Mouse (Mus musculus): ENCODE results near the gene Unc13b. TPM values are rescaled to one million over a fixed set of nuclear protein-coding genes. Genes with fewer than 3 reads are reported as not detected.

Gene Unc13b
- 0.08 TPM for polyA plus RNA-seq (2012; fragmentation: generic; extraction: Trizol)
- long read RNA-seq, experiment 1, result 0 reads
- long read RNA-seq, experiment 2, result 0 reads

- H3K79me3 ChIP-seq (ENCODE audit: low read depth), result no peaks in the 10 kb centered on the region
- TF ChIP-seq CEBPB (IDR thresholded peaks at IDR 0.05; ENCODE audit: low read depth) (no peak), FOSL1 (IDR thresholded peaks at IDR 0.05; ENCODE audit: insufficient read depth, low read length, poor library complexity, severe bottlenecking) (no peak), MAX (IDR thresholded peaks at IDR 0.05) (no peak), USF1 (IDR thresholded peaks at IDR 0.05; ENCODE audit: low read depth) (no peak), MYOG (IDR thresholded peaks at IDR 0.05; ENCODE audit: control insufficient read depth, extremely low read depth, insufficient read length) (no peak), MYOD1 (IDR thresholded peaks at IDR 0.05; ENCODE audit: control insufficient read depth, insufficient read length, low read depth) (no peak), CTCF (IDR thresholded peaks at IDR 0.05; ENCODE audit: control insufficient read depth, insufficient read depth, insufficient read length) (no peak)
- H3K79me2 ChIP-seq (ENCODE audit: control insufficient read depth, insufficient read depth), result no peaks in the 10 kb centered on the region
- no peak within 1 kb of the TSS for H3ac ChIP-seq (ENCODE audit: control insufficient read depth, insufficient read length, low read depth)
- peaks cover 17% of the 10 kb centered on the region for H3K27me3 ChIP-seq (ENCODE audit: control insufficient read depth, insufficient read depth, insufficient read length)
- no peak within 1 kb of the TSS for H3K4me3 ChIP-seq (ENCODE audit: insufficient read depth, poor library complexity, severe bottlenecking)
- no peaks in the 10 kb centered on the region for H3K36me3 ChIP-seq (ENCODE audit: control insufficient read depth, insufficient read depth)
These were observed at the start of gene Unc13b for GRCm38 (mm10) chr4:43058753-43059654. TSS of gene Unc13b (plus strand) at chr4:43058953.

GRCm38 (mm10) chr4:43010161-43011038 is 48.4 kb upstream of the Unc13b start, which contains the start of gene Fancg:
TSS of gene Fancg (minus strand) at chr4:43010506.
- TF ChIP-seq MYOG (IDR thresholded peaks at IDR 0.05; ENCODE audit: control insufficient read depth, extremely low read depth, insufficient read length) (no peak), FOSL1 (IDR thresholded peaks at IDR 0.05; ENCODE audit: insufficient read depth, low read length, poor library complexity, severe bottlenecking) (no peak), USF1 (IDR thresholded peaks at IDR 0.05; ENCODE audit: low read depth) (no peak), MAX (IDR thresholded peaks at IDR 0.05) (no peak), CTCF (IDR thresholded peaks at IDR 0.05; ENCODE audit: control insufficient read depth, insufficient read depth, insufficient read length) (no peak), MYOD1 (IDR thresholded peaks at IDR 0.05; ENCODE audit: control insufficient read depth, insufficient read length, low read depth) (no peak), CEBPB (IDR thresholded peaks at IDR 0.05; ENCODE audit: low read depth) (no peak)
- H3K79me3 ChIP-seq (ENCODE audit: low read depth), result no peaks in the 10 kb centered on the region
- H3K27me3 ChIP-seq (ENCODE audit: control insufficient read depth, insufficient read depth, insufficient read length), result no peaks in the 10 kb centered on the region
- peak within 1 kb of the TSS; percentile 78 for H3ac ChIP-seq (ENCODE audit: control insufficient read depth, insufficient read length, low read depth)
- no peaks in the 10 kb centered on the region for H3K36me3 ChIP-seq (ENCODE audit: control insufficient read depth, insufficient read depth)
- peak within 1 kb of the TSS; percentile 42 for H3K4me3 ChIP-seq (ENCODE audit: insufficient read depth, poor library complexity, severe bottlenecking)
- H3K79me2 ChIP-seq (ENCODE audit: control insufficient read depth, insufficient read depth), result no peaks in the 10 kb centered on the region

- H3K79me3 ChIP-seq (ENCODE audit: low read depth), result no peaks in the 10 kb centered on the region
- no peaks in the 10 kb centered on the region for H3K36me3 ChIP-seq (ENCODE audit: control insufficient read depth, insufficient read depth)
- H3ac ChIP-seq (ENCODE audit: control insufficient read depth, insufficient read length, low read depth), result no peak overlapping the region
- TF ChIP-seq CEBPB (IDR thresholded peaks at IDR 0.05; ENCODE audit: low read depth), result no peak
- peak; percentile 25 for TF ChIP-seq MAX (IDR thresholded peaks at IDR 0.05)
- no peak for TF ChIP-seq MYOD1 (IDR thresholded peaks at IDR 0.05; ENCODE audit: control insufficient read depth, insufficient read length, low read depth)
- TF ChIP-seq CTCF (IDR thresholded peaks at IDR 0.05; ENCODE audit: control insufficient read depth, insufficient read depth, insufficient read length), result no peak
- peak; percentile 14 for TF ChIP-seq FOSL1 (IDR thresholded peaks at IDR 0.05; ENCODE audit: insufficient read depth, low read length, poor library complexity, severe bottlenecking)
- TF ChIP-seq USF1 (IDR thresholded peaks at IDR 0.05; ENCODE audit: low read depth), result peak; percentile 24
- TF ChIP-seq MYOG (IDR thresholded peaks at IDR 0.05; ENCODE audit: control insufficient read depth, extremely low read depth, insufficient read length), result no peak
- no peak overlapping the region for H3K4me3 ChIP-seq (ENCODE audit: insufficient read depth, poor library complexity, severe bottlenecking)
- H3K79me2 ChIP-seq (ENCODE audit: control insufficient read depth, insufficient read depth), result no peaks in the 10 kb centered on the region
- H3K27me3 ChIP-seq (ENCODE audit: control insufficient read depth, insufficient read depth, insufficient read length), result no peaks in the 10 kb centered on the region
These were observed 46.7 kb upstream of the Unc13b start for GRCm38 (mm10) chr4:43012091-43012490.

- Histone ChIP-seq H3ac (ENCODE audit: control insufficient read depth, insufficient read length, low read depth) (no peak overlapping the region), H3K4me3 (ENCODE audit: insufficient read depth, poor library complexity, severe bottlenecking) (no peak overlapping the region), H3K36me3 (ENCODE audit: control insufficient read depth, insufficient read depth) (no peaks in the 10 kb centered on the region), H3K79me3 (ENCODE audit: low read depth) (no peaks in the 10 kb centered on the region), H3K79me2 (ENCODE audit: control insufficient read depth, insufficient read depth) (no peaks in the 10 kb centered on the region), H3K27me3 (ENCODE audit: control insufficient read depth, insufficient read depth, insufficient read length) (no peaks in the 10 kb centered on the region)
- TF ChIP-seq MAX (IDR thresholded peaks at IDR 0.05) (no peak), CTCF (IDR thresholded peaks at IDR 0.05; ENCODE audit: control insufficient read depth, insufficient read depth, insufficient read length) (no peak), MYOD1 (IDR thresholded peaks at IDR 0.05; ENCODE audit: control insufficient read depth, insufficient read length, low read depth) (no peak), MYOG (IDR thresholded peaks at IDR 0.05; ENCODE audit: control insufficient read depth, extremely low read depth, insufficient read length) (no peak), CEBPB (IDR thresholded peaks at IDR 0.05; ENCODE audit: low read depth) (no peak), USF1 (IDR thresholded peaks at IDR 0.05; ENCODE audit: low read depth) (no peak), FOSL1 (IDR thresholded peaks at IDR 0.05; ENCODE audit: insufficient read depth, low read length, poor library complexity, severe bottlenecking) (no peak)
These were observed 40.6 kb upstream of the Unc13b start for GRCm38 (mm10) chr4:43018156-43018555.

- H3K27me3 ChIP-seq (ENCODE audit: control insufficient read depth, insufficient read depth, insufficient read length), result no peaks in the 10 kb centered on the region
These were observed 39.6 kb upstream of the Unc13b start for GRCm38 (mm10) chr4:43019176-43019575.

More at GRCm38 (mm10) chr4:43019176-43019575, 39.6 kb upstream of the Unc13b start:
- Histone ChIP-seq H3K36me3 (ENCODE audit: control insufficient read depth, insufficient read depth) (no peaks in the 10 kb centered on the region), H3K4me3 (ENCODE audit: insufficient read depth, poor library complexity, severe bottlenecking) (no peak overlapping the region), H3K79me3 (ENCODE audit: low read depth) (no peaks in the 10 kb centered on the region), H3ac (ENCODE audit: control insufficient read depth, insufficient read length, low read depth) (no peak overlapping the region), H3K79me2 (ENCODE audit: control insufficient read depth, insufficient read depth) (no peaks in the 10 kb centered on the region)
- no peak for TF ChIP-seq MYOD1 (IDR thresholded peaks at IDR 0.05; ENCODE audit: control insufficient read depth, insufficient read length, low read depth)
- no peak for TF ChIP-seq CTCF (IDR thresholded peaks at IDR 0.05; ENCODE audit: control insufficient read depth, insufficient read depth, insufficient read length)
- TF ChIP-seq MYOG (IDR thresholded peaks at IDR 0.05; ENCODE audit: control insufficient read depth, extremely low read depth, insufficient read length), result no peak
- no peak for TF ChIP-seq CEBPB (IDR thresholded peaks at IDR 0.05; ENCODE audit: low read depth)
